Mouse (Mus musculus) lung, postnatal 14 days (tissue): ENCODE results near the gene Dync1li1.

Experiments used
- DNase-seq: peaks from one replicate; pipeline ENCODE4 v3.0.0; 2021

Dync1li1 gene

DNA sequence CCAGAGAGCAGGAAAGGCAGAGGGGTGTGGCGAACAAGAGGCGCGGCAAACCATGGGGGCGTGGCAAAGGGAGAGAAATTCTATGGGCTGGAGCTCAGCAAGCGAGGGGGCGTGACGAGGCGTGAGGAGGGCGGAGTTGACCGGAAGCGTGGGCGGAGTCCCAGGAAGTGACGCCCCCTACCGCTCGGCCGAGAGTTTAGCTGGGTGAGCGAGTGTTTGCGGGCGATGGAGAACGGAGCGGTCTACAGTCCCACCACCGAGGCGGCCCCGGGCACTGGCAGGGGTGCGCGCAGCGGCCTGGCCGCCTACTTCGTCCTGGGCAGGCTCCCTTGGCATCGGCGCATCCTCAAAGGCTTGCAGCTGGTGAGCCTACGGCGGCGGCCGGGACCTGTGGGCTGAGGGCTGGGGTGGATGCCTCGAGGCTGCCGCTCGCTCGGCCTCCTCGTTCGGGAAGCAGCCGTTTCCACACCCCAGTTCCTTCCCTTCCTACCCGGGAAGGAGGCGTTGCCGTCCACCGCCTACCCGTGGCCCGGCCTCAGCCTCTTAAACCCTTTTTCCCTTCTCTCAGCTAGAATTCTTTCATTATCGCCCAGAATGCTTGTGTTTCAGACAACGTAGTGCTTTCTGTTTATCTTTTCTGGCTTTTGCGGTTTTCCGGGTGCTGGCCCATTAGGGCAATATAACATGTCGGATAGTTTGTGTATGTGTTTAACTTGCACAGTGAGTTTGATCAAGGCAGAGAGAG lies 42.6 kb downstream of the Dync1li1 start, which contains the start of gene Cmtm6:
Cmtm6 (plus strand) TSS at position 106 of the 745 bp plus-strand sequence.
- DNase-seq = peak; percentile 99

DNA sequence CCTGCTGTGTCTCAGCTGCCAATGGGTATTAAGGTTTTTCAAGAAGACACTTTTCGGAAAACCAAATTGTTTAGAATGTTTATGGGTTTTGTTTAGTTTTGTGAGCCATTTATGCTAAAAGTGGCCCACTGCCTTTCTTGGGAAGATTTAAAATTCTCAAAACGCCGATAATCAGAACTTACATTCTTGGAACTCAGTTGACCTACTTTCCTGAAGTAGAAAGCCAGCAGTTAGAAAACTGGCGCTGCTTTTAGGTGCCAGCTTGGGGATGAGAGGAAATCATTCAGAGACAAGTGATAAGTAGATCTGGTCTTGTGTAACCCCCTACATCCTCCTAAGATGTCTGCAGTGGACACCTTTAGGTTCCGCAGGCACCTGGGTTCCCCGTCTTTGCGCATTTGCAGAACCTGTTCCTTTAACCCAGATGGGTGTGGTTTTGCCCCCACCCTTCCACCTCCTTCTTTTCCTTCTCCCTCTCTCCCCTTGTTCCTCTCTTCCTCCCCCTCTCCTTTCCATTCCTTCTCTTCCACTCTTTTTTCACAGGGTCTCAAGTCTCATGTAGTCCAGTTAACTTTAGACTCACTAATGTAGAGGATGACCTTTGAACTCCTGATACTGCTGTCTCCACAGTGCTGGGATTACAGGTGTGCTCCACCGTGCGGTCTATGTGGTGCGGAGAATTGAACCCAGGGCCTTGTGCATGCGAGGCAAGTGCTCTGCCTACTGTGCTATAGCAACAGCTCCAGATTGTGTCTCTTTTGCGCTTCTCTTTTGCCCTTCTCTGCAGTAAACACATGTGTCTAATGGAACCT lies 43.5 kb downstream of the Dync1li1 start:
- no peak for DNase-seq

DNA sequence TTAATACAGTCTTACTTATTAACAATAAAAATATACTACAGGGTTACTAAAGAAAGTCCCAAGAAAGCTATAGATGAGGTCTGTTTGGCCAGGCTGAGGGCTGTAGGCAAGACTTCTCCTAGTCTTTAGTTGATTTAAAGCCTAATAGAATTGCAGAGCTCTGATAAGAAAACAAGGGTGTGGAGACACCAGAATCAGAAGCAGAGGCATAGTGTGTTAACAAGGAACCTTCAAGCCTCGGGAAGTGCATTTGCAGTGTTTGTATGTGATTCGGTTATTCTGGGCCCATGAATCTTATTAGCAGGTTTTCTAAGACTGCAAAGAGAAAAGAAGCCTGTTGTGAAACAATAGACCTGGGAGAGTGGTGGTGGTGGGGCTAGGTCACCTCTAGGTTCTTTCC lies 44.6 kb downstream of the Dync1li1 start:
- DNase-seq = no peak

DNA sequence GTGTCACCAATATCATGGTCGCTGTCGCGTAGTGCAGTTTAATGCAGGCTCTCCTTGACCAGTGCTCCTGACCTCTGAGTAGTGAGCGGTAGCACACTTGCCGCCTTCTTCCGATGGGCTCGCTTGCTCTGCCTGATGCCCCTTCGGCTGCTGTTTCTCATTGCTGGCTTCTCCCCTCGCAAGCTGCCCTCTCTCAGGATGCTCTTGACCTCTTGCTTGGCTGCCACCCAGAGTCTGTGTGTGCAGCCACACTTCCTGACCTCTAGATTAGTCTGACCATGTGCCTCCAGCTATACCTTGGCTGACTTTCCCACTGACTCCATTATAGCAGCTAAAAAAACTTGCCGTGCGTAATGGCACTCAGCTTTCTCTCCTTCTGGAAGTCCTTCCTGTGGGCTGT lies 47.9 kb downstream of the Dync1li1 start:
- DNase-seq = peak; percentile 37

DNA sequence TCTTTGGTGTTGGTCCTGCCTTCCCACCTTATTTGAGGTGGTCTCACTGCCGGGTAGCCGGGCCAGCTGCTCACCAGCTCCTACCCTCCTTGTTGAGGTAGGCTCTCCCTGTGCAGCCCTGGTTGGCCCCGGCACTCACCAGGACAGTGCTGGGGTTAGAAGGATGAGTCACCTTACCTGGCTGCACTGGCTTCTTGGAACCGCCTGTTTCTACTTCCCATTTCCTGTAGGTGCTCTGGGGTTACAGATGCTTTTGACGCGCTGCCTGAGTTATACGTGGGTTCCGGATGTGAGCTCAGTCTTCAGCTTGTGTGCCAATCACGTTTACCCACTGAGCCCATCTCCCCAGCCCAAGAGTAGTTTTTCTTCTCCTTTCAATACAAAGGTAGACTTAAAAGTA lies 51.7 kb downstream of the Dync1li1 start:
- no peak for DNase-seq

DNA sequence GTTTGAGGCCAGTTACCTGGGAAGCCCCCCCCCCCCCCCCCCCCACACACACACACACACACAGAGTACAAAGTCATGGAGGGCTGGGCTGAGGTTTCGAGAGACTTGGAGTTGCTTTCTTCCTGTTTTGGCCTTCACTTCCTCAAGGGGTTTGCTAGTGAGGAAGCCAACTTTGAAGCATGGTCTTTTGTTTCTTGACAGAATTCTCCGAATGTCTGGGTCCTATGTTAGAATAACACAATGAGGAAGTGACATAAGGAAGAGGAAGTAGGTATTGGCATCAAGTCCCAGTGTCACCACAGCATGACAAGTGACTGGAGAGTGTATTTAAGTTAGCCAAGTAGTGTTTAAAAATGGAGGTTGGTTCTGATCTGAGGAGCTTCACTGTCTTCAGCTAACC lies 54.1 kb downstream of the Dync1li1 start:
- DNase-seq = no peak

DNA sequence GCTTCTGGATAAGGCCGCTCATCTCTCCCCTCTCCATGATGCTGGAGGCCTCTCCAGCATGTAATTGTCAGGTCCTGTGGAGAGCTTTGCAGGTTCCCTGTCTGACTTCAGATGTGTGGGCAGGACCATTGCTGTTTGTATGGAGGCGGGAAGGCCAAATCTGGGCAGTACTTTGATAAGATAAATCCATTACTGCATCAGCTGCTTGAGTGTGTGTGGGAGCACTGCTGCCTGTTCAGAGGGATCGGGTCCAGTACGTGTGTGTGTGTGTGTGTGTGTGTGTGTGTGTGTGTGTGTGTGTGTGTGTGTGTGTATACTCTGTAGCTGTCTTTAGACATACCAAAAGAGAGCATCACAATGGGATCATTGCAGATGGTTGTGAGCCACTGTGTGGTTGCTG lies 56.6 kb downstream of the Dync1li1 start:
- no peak for DNase-seq

DNA sequence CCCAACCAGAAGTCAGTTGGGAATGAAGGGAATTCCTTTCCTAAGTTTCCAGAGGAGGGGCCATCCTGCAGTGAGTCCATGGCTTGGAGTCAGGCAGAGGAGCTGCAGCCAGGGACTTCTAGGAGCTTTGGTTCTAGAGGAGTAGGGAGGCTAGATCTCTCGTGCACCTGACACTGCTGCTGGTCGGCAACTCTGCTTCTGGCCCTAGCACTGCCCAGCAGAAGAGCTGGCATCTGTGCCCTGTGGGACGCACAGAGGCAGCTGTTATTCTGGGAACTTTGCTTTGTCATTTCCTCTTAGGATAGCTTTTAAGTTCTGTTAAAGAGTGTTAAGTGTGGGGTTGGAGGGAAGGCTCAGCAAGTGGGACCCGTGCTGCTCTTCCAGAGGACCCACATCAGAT lies 57.1 kb downstream of the Dync1li1 start:
- no peak for DNase-seq

DNA sequence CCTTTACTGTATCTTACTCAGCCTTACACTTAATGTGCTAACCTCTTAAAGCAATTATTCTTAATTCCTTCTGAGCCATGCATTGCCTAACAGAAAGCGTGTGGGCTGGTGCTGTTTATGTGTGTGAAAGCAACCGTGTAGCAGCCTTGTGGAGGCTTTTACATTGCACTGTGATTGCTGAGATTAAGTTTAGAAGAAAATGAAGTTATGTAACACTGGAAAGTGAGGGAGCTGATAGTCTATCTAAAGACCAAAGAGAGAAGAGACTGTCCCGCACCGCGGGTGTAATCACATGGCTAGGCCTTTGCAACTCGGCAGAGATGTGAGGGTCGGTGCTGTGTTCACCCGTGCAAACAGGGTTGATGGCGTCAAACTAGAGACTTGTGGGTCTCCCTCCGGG lies 58.4 kb downstream of the Dync1li1 start:
- no peak for DNase-seq

DNA sequence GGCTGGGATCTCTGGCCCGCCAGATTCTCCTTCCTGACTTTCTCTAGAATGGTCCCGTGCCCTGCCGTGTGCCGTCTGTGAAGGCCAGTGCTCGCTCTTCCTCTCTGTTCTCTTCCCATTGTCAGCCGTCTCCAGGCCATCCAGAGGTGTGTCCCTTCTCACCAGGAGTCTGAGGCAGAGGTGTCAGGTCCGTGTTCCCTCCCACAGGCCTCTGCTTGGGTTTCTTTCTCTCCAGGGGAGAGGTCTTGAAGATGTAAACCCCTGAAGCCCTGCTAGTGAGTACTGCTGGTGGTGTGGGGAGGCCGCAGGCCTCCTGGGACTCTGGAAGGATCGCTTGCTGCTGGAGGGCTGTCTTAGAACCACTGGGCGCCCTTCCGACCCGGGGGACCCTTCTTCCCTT lies 58.9 kb downstream of the Dync1li1 start:
- DNase-seq = no peak

DNA sequence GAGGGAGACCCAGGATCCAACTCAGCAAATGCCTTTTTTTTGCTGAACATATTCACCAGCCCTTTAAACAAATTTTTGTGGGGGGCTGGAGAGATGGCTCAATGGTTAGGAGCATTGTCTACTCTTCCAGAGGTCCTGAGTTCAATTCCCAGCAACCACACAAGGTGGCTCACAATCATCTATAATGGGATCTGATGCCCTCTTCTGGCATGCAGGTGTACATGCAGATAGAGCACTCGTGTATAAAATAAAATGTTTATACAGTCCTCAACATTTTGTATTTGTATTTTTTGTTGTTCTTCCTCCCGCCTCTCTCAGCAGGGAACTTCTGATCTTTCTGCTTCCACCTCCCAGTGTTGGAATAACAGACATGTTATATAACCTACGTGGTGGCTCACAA lies 63.0 kb downstream of the Dync1li1 start:
- DNase-seq = no peak

DNA sequence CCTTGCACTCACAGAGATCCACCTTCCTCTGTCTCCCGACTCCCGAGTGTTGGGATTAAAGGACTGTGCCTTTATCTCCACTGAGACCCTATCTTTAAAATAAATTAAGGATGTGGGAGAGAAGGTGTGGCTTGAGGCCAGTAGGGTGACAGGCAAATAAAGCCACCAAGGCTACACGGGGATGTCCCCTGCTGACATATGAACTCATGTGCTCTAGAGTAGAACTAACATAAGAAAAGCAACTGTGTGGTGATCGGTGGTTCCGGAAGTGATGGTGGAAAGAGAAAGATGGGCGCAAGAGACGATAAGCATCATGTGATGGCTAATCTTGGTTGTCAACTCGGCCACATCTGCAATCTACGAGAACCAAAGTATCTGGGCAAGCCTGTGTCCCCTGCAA lies 63.7 kb downstream of the Dync1li1 start:
- no peak for DNase-seq

DNA sequence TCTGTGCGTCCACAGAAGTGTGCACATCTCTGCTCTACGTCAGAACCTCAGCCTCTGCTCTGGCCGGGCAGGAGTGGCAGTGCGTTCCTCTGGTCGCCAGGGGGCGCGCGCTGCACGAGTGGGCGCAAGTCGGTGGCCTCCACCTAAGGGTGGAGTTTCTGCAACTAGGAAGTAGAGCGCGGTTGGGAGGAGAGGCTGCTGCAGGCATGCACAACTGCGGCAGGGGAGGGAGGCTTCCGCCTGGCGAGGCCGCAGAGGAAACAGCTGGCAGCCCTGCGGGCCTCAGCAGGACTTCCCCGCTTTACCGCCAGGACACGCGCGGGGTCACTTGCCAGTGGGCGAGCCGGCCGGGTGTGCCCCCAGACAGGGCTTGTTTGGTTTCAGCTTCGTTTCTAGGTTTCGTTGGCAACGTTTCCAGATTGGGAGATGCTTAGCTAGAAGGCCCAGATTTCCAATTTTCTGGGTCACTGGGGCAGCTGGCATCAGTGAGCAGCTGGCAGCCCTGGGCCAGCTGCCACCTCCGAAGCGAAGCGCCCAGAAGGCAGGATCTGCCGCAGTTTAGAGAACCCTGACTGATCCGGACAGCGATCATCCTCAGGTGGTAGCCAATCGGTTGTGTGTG lies 64.4 kb downstream of the Dync1li1 start:
- DNase-seq = peak; percentile 96

DNA sequence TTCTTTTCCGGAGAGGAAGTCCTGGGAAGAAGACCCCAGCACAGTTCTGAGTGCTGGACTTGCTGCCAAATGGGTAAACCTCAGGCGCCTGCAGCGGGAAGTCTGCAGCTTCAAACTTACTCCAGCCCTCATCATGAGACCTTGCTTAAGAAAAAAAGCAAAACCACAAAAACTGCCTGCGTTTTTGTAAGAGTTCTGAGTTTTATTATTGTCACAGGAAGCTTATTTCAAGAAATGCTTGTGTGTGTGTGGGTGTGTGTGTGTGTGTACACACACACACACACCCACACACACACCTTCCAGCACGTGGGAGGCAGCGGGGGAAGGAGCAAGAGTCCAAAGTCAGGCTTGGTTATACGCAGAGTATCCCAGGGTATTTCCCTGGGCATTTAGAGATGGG lies 69.7 kb downstream of the Dync1li1 start:
- DNase-seq = no peak

DNA sequence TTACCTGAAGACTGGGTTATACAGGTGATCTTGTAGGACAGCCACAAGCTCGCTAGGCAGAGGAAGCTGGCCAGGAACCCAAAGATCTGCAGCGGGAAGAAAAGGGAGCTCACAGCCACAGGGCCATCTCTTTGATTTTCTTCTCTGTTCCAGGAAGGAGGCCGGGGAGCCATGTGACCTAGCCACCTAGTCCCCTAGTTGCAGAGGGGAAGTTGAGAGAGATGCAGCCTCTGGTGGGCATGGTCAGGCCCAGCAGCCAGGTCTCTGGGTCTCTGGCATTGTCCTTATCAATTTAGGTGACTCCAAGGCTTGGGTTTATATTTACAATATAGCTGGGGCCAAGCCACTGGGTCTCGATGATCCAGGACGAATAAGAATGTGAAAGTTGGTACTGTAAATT lies 70.2 kb downstream of the Dync1li1 start:
- no peak for DNase-seq

DNA sequence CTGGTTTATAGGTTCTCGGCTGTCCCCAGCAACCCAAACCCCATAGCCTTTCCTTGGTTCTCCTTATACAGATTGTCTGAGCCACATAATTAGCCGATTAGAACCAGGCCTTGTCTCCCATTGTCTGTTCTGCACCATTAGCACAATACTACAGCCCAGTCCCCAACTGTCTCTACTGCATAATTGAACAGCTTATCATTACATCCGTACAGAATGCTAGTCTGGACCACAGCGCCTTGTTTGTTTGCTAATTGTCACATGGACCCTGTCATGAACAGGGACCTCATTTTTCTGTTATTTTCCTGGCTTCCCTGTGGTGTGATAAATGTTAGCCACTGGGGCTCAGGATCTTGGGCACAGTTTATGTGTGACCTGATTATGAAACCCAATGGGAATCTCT lies 71.3 kb downstream of the Dync1li1 start:
- DNase-seq = no peak

DNA sequence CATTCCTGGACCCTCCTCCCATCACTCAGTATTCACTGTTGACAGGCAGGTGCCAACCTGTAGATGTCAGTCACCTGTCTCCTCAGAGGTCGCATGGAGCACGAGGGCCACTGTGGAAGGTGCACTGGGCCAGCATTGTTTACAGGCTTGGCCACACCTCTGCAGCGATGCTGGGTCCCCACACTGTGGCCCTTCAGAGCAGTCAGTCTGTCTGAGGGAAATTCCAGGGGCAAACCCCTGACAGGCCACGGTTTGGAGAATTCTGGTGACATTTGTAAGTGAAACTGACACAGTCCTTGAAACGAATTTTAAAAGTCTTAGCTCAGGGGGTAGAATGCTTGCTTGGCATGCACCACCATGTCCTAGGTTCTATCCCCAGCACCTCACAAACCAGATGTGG lies 71.8 kb downstream of the Dync1li1 start:
- DNase-seq = no peak

DNA sequence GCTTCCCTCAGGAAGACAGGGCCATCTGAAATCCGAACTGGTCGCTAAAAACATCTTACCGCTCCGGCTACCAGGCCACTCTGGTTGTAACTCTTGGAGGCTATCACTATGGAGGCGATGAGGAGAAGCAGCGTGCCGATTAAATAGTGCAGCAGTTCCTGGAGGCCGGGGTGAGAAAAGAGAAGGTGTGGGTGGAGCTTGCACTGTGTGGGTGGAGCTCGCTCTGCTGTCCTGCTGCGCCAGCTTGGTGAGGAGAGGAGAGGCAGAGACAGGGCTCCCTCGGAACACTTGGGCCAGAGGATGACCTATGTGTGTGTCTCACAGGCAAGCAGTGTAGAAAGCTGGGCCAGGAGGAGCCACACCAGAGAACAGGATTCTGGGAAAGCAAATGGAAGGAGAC lies 73.3 kb downstream of the Dync1li1 start:
- no peak for DNase-seq

DNA sequence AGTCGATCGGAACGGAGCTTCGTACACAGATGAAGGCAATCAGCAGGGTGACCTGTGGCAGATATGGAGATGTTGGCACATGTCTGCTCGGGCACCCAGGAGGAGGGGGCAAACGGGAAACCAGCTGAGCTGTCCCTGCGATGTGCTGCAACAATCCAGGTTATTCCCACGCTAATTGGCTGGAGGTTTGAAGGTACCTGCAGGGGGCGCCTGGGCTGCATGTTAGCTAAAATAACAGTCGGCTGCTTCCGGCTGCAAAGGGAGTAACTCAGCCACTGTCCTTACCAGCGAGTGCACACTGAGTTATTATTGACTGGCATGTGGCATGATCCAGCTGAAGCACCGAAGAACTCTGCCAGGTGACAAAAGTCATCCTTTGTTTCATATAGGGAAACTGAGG lies 74.8 kb downstream of the Dync1li1 start:
- peak; percentile 53 for DNase-seq

DNA sequence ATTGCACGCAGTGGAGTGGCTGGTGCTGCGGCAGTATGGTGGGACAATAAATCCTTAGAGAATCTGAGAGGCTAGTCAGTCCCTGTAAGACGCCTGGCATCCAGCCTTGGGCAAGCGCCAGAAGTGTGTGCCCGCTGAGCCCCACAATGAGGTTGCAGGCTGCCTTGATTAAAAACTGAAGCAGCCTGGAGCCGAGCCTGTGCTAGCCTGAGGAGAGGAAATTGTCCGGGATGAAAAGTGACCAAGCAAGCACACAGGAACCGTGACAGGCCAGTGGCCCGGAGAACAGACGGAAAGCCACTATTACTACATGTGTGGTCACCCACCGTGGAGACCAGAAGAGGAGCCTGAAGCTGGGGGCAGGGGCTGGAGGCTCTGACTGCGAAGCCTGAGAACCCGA lies 78.4 kb downstream of the Dync1li1 start:
- no peak for DNase-seq

DNA sequence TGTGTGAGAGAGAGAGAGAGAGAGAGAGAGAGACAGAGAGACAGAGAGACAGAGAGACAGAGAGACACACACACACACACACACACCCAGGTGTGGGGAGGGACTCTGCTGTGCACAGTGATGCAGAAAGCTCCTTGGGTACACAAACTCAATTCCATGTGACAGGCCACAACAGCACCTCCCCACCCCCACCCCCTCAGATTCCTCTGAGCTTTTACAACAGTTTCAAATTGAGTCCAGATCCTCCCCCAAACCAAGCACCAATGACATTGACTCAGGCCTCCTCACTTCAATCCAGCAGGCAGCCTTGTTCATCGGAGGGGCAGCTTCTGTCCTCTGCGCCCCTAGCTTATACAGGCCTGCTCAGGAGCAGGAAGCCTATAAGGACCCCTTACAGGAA lies 78.9 kb downstream of the Dync1li1 start:
- no peak for DNase-seq

DNA sequence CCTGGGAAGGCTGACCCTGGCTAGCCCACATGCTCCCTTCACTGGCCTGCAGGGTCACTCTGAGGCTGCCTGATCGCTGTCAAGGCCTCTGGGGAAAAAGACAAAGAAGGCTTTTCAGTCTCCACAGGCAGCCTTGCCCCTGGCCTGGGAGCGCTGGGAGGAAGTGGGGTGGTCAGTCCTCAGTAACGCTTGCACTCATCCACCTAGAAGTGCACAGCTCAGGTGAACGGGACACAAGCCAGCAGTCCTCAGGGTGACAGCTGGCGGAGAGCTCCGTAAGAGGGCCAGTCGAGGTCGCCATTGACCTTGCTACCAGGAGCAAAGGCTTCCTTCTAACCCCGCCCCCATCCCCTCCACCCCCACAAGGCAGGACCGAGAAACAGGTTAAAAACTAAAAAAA lies 79.5 kb downstream of the Dync1li1 start:
- DNase-seq = peak; percentile 43

DNA sequence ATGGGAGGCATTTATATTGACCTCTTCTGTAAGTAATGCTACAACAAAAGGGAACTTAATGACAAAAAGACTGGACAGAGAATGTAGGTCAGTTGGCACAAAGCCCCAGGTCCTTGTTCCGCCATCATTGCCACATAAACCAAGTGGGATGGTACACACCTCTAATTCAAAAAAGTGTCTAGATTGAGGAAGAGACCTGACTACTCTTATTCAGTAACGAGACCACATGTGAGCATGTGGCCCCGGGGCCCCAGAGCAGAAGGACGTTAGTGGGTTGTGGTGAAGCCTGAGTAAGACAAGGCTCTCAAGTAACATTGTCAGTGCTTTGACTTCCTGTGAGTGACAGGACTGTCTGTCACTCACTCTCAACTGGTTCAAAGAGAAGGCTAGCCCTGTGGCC lies 81.6 kb downstream of the Dync1li1 start:
- peak; percentile 27 for DNase-seq

DNA sequence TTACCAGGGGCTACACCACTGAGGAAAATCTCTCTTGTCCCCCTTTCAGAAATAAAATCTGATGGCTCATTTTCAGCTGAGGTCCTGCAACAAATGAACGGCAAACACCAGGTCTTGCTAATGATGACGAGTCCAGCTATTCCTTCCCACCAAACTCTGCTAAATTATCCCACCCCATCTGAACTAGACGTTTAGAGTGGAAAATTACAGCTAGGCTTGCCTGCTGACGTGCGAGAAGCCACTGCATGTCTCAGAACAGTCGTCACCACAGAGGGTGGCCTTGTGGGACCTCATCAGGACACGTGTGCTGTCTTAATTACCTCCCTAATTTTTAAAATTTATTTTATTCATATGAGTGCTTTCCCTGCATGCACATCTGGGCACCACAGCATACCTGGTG lies 83.0 kb downstream of the Dync1li1 start:
- DNase-seq = no peak
